Mouse (Mus musculus): ENCODE data around the gene Polg. TPM values are rescaled to one million over a fixed set of nuclear protein-coding genes. Genes with fewer than 3 reads are reported as not detected.

Gene Polg
- polyA plus RNA-seq, 1 experiment from 2014 or later, result 33.1 TPM

GRCm38 (mm10) chr7:79500681-79501306 is 34.6 kb upstream of the Polg start:
- no peak overlapping the region for H3K4me3 ChIP-seq
- H3K4me2 ChIP-seq, result no peak overlapping the region
- peaks cover 100% of the 10 kb centered on the region for H3K27me3 ChIP-seq (replicated peaks)
- 3% methylated on average over 3 of the region's 3 CpGs for WGBS (ENCODE audit: insufficient replicate concordance)
- no peak overlapping the region for H3K9ac ChIP-seq
- no peak for ATAC-seq
- H3K4me1 ChIP-seq, result peaks cover 13% of the 10 kb centered on the region; the same call in 1 of the 2 replicates
- no peak overlapping the region for H3K27ac ChIP-seq
- H3K9me3 ChIP-seq (replicated peaks), result no peaks in the 10 kb centered on the region
- no peaks in the 10 kb centered on the region for H3K36me3 ChIP-seq

- H3K27ac ChIP-seq, result no peak overlapping the region
- ATAC-seq, result no peak
- H3K9ac ChIP-seq, result no peak overlapping the region
- peaks cover 99% of the 10 kb centered on the region for H3K27me3 ChIP-seq (replicated peaks)
- no peaks in the 10 kb centered on the region for H3K36me3 ChIP-seq
- WGBS (ENCODE audit: insufficient replicate concordance), result 4% methylated on average over 71 of the region's 72 CpGs
- peak overlapping the region; percentile 31 for H3K4me2 ChIP-seq
- peaks cover 11% of the 10 kb centered on the region; the same call in 1 of the 2 replicates for H3K4me1 ChIP-seq
- H3K9me3 ChIP-seq (replicated peaks), result no peaks in the 10 kb centered on the region
- H3K4me3 ChIP-seq, result peak overlapping the region; percentile 15; the same call in 1 of the 2 replicates
These were observed 33.7 kb upstream of the Polg start for GRCm38 (mm10) chr7:79499596-79500570.

GRCm38 (mm10) chr7:79498965-79499595 is 32.9 kb upstream of the Polg start:
- ATAC-seq, result no peak
- no peak overlapping the region for H3K27ac ChIP-seq
- H3K36me3 ChIP-seq, result no peaks in the 10 kb centered on the region
- no peak overlapping the region for H3K4me3 ChIP-seq
- H3K4me1 ChIP-seq, result 0 out of 2 replicates have a peak, but pooled peaks cover 7% of the 10 kb centered on the region
- H3K9me3 ChIP-seq (replicated peaks), result no peaks in the 10 kb centered on the region
- WGBS (ENCODE audit: insufficient replicate concordance), result 2% methylated on average over 35 of the region's 35 CpGs
- H3K9ac ChIP-seq, result no peak overlapping the region
- no peak overlapping the region for H3K4me2 ChIP-seq
- peaks cover 99% of the 10 kb centered on the region for H3K27me3 ChIP-seq (replicated peaks)

GRCm38 (mm10) chr7:79498356-79498755 is 32.2 kb upstream of the Polg start:
- no peak overlapping the region for H3K4me3 ChIP-seq
- H3K4me2 ChIP-seq, result no peak overlapping the region
- no peaks in the 10 kb centered on the region for H3K9me3 ChIP-seq (replicated peaks)
- H3K36me3 ChIP-seq, result no peaks in the 10 kb centered on the region
- WGBS (ENCODE audit: insufficient replicate concordance), result 5% methylated on average over 6 of the region's 6 CpGs
- H3K4me1 ChIP-seq, result 0 out of 2 replicates have a peak, but pooled peaks cover 7% of the 10 kb centered on the region
- no peak overlapping the region for H3K27ac ChIP-seq
- H3K9ac ChIP-seq, result no peak overlapping the region
- peaks cover 99% of the 10 kb centered on the region for H3K27me3 ChIP-seq (replicated peaks)
- no peak for ATAC-seq

- 4% methylated on average over 20 of the region's 20 CpGs for WGBS (ENCODE audit: insufficient replicate concordance)
- no peaks in the 10 kb centered on the region for H3K36me3 ChIP-seq
These were observed 31.5 kb upstream of the Polg start for GRCm38 (mm10) chr7:79497701-79498115.

GRCm38 (mm10) chr7:79496816-79497328 is 30.7 kb upstream of the Polg start:
- H3K9me3 ChIP-seq (replicated peaks), result no peaks in the 10 kb centered on the region
- 13% methylated on average over 9 of the region's 9 CpGs for WGBS (ENCODE audit: insufficient replicate concordance)
- 0 out of 2 replicates have a peak, but pooled peaks cover 7% of the 10 kb centered on the region for H3K4me1 ChIP-seq

More at GRCm38 (mm10) chr7:79497701-79498115, 31.5 kb upstream of the Polg start:
- Histone ChIP-seq H3K4me3 (no peak overlapping the region), H3K4me1 (0 out of 2 replicates have a peak, but pooled peaks cover 7% of the 10 kb centered on the region), H3K27ac (no peak overlapping the region), H3K4me2 (no peak overlapping the region), H3K9me3 (replicated peaks) (no peaks in the 10 kb centered on the region), H3K9ac (no peak overlapping the region), H3K27me3 (replicated peaks) (peaks cover 99% of the 10 kb centered on the region)
- ATAC-seq, result no peak

DNA sequence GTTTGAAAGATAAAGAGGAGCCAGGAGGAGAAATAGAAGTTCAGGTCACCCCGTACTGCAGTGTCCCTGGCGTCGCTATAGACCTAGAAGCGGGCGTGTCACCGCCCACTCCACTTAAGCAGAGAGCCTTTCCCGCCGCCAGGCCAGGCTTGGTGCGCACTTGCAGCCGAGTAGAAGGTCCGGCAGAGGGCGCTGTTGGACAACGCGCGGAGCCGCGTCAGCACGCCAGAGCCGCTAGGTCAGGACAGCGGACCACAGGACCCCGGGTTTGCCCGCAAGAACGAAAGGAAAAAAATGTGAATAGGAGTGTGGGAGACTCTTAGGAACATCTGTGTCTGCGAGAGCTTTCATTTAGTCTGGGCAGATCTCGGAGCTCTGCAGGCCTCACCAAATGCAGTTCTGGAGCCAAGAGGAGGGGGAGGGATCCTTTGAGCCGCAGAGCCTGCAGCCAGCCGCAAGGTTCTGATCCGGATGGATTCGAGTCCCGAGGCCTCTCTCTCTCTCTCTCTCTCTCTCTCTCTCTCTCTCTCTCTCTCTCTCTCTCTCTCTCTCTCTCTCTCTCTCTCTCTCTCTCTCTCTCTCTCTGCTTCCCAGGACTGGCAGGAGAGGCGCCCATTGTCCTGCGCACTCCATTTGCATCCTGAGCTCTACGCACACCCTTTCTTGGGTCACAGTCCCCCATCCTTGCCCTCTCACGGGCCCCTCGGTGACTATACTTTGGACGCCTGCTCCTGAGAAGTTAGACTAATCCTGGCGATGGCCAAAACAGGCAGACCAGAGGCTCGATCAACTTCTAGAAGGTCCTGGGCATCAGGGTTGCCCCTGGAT is 30.0 kb upstream of the Polg start:
- Histone ChIP-seq H3K9ac (no peak overlapping the region), H3K36me3 (no peaks in the 10 kb centered on the region), H3K4me2 (peak overlapping the region; percentile 40), H3K4me3 (peak overlapping the region; percentile 1; the same call in 1 of the 2 replicates), H3K9me3 (replicated peaks) (no peaks in the 10 kb centered on the region), H3K27me3 (replicated peaks) (peaks cover 91% of the 10 kb centered on the region), H3K27ac (no peak overlapping the region), H3K4me1 (0 out of 2 replicates have a peak, but pooled peaks cover 7% of the 10 kb centered on the region)
- ATAC-seq, result peak; percentile 40; the same call in 1 of the 2 replicates
- WGBS (ENCODE audit: insufficient replicate concordance), result 5% methylated on average over 38 of the region's 38 CpGs

More at GRCm38 (mm10) chr7:79496816-79497328, 30.7 kb upstream of the Polg start:
- no peak overlapping the region for H3K4me3 ChIP-seq
- no peak overlapping the region for H3K9ac ChIP-seq
- no peak overlapping the region for H3K27ac ChIP-seq
- peaks cover 98% of the 10 kb centered on the region for H3K27me3 ChIP-seq (replicated peaks)
- H3K4me2 ChIP-seq, result no peak overlapping the region
- no peak for ATAC-seq
- H3K36me3 ChIP-seq, result no peaks in the 10 kb centered on the region

GRCm38 (mm10) chr7:79493915-79494314 is 27.8 kb upstream of the Polg start:
- no peaks in the 10 kb centered on the region for H3K4me1 ChIP-seq
- no peaks in the 10 kb centered on the region for H3K9me3 ChIP-seq (replicated peaks)
- H3K27ac ChIP-seq, result no peak overlapping the region
- peaks cover 81% of the 10 kb centered on the region for H3K27me3 ChIP-seq (replicated peaks)
- ATAC-seq, result no peak
- no peaks in the 10 kb centered on the region for H3K36me3 ChIP-seq
- 11% methylated on average over 8 of the region's 8 CpGs for WGBS (ENCODE audit: insufficient replicate concordance)
- no peak overlapping the region for H3K4me2 ChIP-seq
- no peak overlapping the region for H3K9ac ChIP-seq
- H3K4me3 ChIP-seq, result no peak overlapping the region

GRCm38 (mm10) chr7:79486528-79486927 is 20.4 kb upstream of the Polg start:
- Histone ChIP-seq H3K9ac (no peak overlapping the region), H3K36me3 (no peaks in the 10 kb centered on the region), H3K27me3 (replicated peaks) (peaks cover 43% of the 10 kb centered on the region), H3K4me2 (no peak overlapping the region), H3K27ac (no peak overlapping the region), H3K4me1 (no peaks in the 10 kb centered on the region), H3K4me3 (no peak overlapping the region), H3K9me3 (replicated peaks) (no peaks in the 10 kb centered on the region)
- WGBS (ENCODE audit: insufficient replicate concordance), result 27% methylated on average over 10 of the region's 10 CpGs
- no peak for ATAC-seq

DNA sequence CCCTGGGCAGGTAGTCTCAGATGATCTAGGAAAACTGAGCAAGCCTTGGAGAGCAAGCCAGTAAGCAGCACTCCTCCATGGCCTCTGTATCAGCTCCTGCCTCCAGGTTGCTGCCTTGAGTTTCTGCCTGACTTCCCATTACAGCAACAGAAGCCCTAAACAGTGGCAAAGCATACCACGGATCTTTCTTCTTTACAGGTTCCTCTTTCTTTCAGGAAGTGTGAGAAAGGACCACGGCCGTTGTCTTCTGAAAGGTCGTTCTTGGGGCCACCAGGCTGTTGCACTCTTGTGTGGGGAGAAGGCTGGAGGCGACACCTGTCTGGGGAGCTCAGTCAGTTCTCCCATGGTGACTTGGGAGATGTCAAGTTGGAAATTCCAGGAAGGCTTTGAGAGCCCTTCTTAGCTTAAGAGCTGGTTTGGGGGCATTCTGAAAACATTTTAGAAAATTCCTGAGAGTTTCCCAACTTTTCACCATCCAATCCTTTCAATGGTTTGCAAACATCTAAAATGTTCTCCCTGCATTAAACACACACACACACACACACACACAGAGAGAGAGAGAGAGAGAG is 8.8 kb upstream of the Polg start:
- Histone ChIP-seq H3K36me3 (no peaks in the 10 kb centered on the region), H3K27ac (no peak overlapping the region), H3K9me3 (replicated peaks) (no peaks in the 10 kb centered on the region), H3K9ac (no peak overlapping the region), H3K4me1 (peaks cover 3% of the 10 kb centered on the region; the same call in 1 of the 2 replicates), H3K4me2 (no peak overlapping the region), H3K27me3 (replicated peaks) (peaks cover 11% of the 10 kb centered on the region), H3K4me3 (no peak overlapping the region)
- ATAC-seq, result no peak
- 18% methylated on average over 5 of the region's 5 CpGs for WGBS (ENCODE audit: insufficient replicate concordance)

Measured in liver, embryonic 12.5 days (tissue).